ENCODE assay signal across 24 mouse cellular contexts in the genomic region with DNA sequence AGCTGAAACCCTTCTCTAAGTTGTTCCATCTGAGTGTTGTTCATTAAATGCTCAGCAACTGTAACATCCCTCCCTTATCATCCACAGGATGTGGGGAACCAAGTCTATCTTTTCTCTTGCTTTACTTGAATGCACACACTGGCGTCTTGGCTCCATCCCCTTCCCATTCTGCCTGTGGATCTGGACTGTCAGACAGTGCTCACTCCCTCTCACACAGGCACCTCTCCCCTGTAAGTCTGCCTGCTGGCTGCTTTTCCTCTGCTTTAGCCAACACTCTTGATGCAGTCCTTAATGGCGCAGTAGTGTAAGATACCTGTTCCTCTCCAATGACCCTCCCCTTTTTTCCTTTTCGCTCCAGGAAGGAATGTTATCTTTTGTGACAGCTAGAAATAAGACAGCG.
DNase-seq lines count a peak whose midpoint lies in the region; ATAC-seq and TF ChIP-seq lines count a peak whose summit lies in the region.
"Had no signal": no experiment of that assay in that cellular context is flagged by ENCODE, and none has a peak within 500 bp of the region (broad histone marks: within the 10 kb centered on the region; RNA-seq: fewer than 3 reads in every experiment).

No protein-coding gene starts in this region.

- H3K36me3 ChIP-seq in forebrain, embryonic 15.5 days = no peaks in the 10 kb centered on the region
- no peaks in the 10 kb centered on the region for H3K36me3 ChIP-seq in forebrain, embryonic 13.5 days (ENCODE audit: poor library complexity, severe bottlenecking)
- H3K36me3 ChIP-seq in heart, embryonic 16.5 days (ENCODE audit: control insufficient read depth, insufficient read depth) = no peaks in the 10 kb centered on the region
- H3K36me3 ChIP-seq in heart, embryonic 12.5 days = no peaks in the 10 kb centered on the region
- no peaks in the 10 kb centered on the region for H3K36me3 ChIP-seq in kidney, embryonic 16.5 days (ENCODE audit: insufficient read depth, low read length)
- H3K36me3 ChIP-seq: embryonic facial prominence, embryonic 12.5 days had no signal

- TF ChIP-seq POLR2A in embryonic fibroblast, embryonic 13.5 days (IDR thresholded peaks at IDR 0.05; ENCODE audit: low read depth, low read length) = no peak

- H3K4me2 ChIP-seq in forebrain, embryonic 15.5 days (replicated peaks) = no peak overlapping the region
- H3K4me2 ChIP-seq in forebrain, embryonic 13.5 days = no peak overlapping the region
- no peak overlapping the region for H3K4me2 ChIP-seq in heart, embryonic 16.5 days (ENCODE audit: low read depth, low read length)
- H3K4me2 ChIP-seq in heart, embryonic 12.5 days = no peak overlapping the region
- no peak overlapping the region for H3K4me2 ChIP-seq in kidney, embryonic 16.5 days (replicated peaks; ENCODE audit: low read depth, low read length)
- H3K4me2 ChIP-seq: embryonic facial prominence, embryonic 12.5 days; hindbrain, embryonic 14.5 days had no signal

- H3K4me3 ChIP-seq in forebrain, embryonic 15.5 days = no peak overlapping the region
- no peak overlapping the region for H3K4me3 ChIP-seq in forebrain, embryonic 13.5 days
- no peak overlapping the region for H3K4me3 ChIP-seq in heart, embryonic 16.5 days (ENCODE audit: low read length)
- H3K4me3 ChIP-seq in heart, embryonic 12.5 days = no peak overlapping the region
- H3K4me3 ChIP-seq in kidney, embryonic 16.5 days (ENCODE audit: low read length) = no peak overlapping the region
- H3K4me3 ChIP-seq in embryonic fibroblast, embryonic 13.5 days (ENCODE audit: insufficient read depth, low read length) = no peak overlapping the region
- H3K4me3 ChIP-seq: embryonic facial prominence, embryonic 12.5 days had no signal

- TF ChIP-seq CTCF in embryonic fibroblast, embryonic 13.5 days (IDR thresholded peaks at IDR 0.05; ENCODE audit: borderline replicate concordance, insufficient read depth, low read length) = no peak

- H3K9ac ChIP-seq in forebrain, embryonic 15.5 days (replicated peaks) = no peak overlapping the region
- no peak overlapping the region for H3K9ac ChIP-seq in forebrain, embryonic 13.5 days
- no peak overlapping the region for H3K9ac ChIP-seq in heart, embryonic 16.5 days (ENCODE audit: low read length)
- no peak overlapping the region for H3K9ac ChIP-seq in heart, embryonic 12.5 days
- H3K9ac ChIP-seq in kidney, embryonic 16.5 days (replicated peaks; ENCODE audit: low read length) = no peak overlapping the region
- H3K9ac ChIP-seq: embryonic facial prominence, embryonic 12.5 days; hindbrain, embryonic 14.5 days had no signal

- peaks cover 5% of the 10 kb centered on the region; the same call in 1 of the 2 replicates for H3K4me1 ChIP-seq in forebrain, embryonic 15.5 days
- H3K4me1 ChIP-seq in forebrain, embryonic 13.5 days = peaks cover 24% of the 10 kb centered on the region; the same call in 1 of the 2 replicates
- H3K4me1 ChIP-seq in heart, embryonic 16.5 days (ENCODE audit: control insufficient read depth, insufficient read depth, low read length) = no peaks in the 10 kb centered on the region
- peaks cover 12% of the 10 kb centered on the region for H3K4me1 ChIP-seq in heart, embryonic 12.5 days (replicated peaks)
- H3K4me1 ChIP-seq in kidney, embryonic 16.5 days (ENCODE audit: insufficient read depth, low read length) = peaks cover 7% of the 10 kb centered on the region; the same call in 1 of the 2 replicates
- peaks cover 3% of the 10 kb centered on the region for H3K4me1 ChIP-seq in embryonic fibroblast, embryonic 13.5 days (ENCODE audit: control insufficient read depth, insufficient read depth, low read length)
- H3K4me1 ChIP-seq: embryonic facial prominence, embryonic 12.5 days had no signal

- H3K27ac ChIP-seq in forebrain, embryonic 15.5 days (replicated peaks) = 0 out of 2 replicates have a peak overlapping the region, but pooled peaks have one; percentile 31
- H3K27ac ChIP-seq in forebrain, embryonic 13.5 days = no peak overlapping the region
- no peak overlapping the region for H3K27ac ChIP-seq in heart, embryonic 16.5 days (ENCODE audit: low read length)
- H3K27ac ChIP-seq in heart, embryonic 12.5 days (ENCODE audit: poor library complexity, severe bottlenecking) = no peak overlapping the region
- no peak overlapping the region for H3K27ac ChIP-seq in kidney, embryonic 16.5 days (ENCODE audit: low read length)
- H3K27ac ChIP-seq in embryonic fibroblast, embryonic 13.5 days (ENCODE audit: insufficient read depth, low read length) = peak overlapping the region; percentile 6; the same call in 1 of the 2 replicates
- H3K27ac ChIP-seq: embryonic facial prominence, embryonic 12.5 days; hindbrain, embryonic 14.5 days; hindbrain, postnatal 0 days had no signal

- H3K9me3 ChIP-seq in forebrain, embryonic 15.5 days = no peaks in the 10 kb centered on the region
- H3K9me3 ChIP-seq in forebrain, embryonic 13.5 days (replicated peaks) = no peaks in the 10 kb centered on the region
- no peaks in the 10 kb centered on the region for H3K9me3 ChIP-seq in heart, embryonic 16.5 days (replicated peaks; ENCODE audit: control insufficient read depth, low read length)
- H3K9me3 ChIP-seq in heart, embryonic 12.5 days (replicated peaks) = no peaks in the 10 kb centered on the region
- H3K9me3 ChIP-seq in kidney, embryonic 16.5 days (ENCODE audit: low read length) = no peaks in the 10 kb centered on the region
- H3K9me3 ChIP-seq: embryonic facial prominence, embryonic 12.5 days had no signal

- DNase-seq in kidney, postnatal 25 days = no peak
- DNase-seq in frontal cortex, postnatal 36 days (ENCODE audit: low spot score in 2 of 2) = no peak
- DNase-seq: adrenal gland, adult 2 months; adrenal gland, postnatal 14 days; cerebellum, adult 11 months; cerebellum, adult 2 months; cerebellum, adult 9-11 months; gastrocnemius, postnatal 25 days; heart, adult 18-20 months; heart, postnatal 10 days; heart, postnatal 36 days had no signal

- H3K27me3 ChIP-seq in forebrain, embryonic 15.5 days = no peaks in the 10 kb centered on the region
- H3K27me3 ChIP-seq in forebrain, embryonic 13.5 days = no peaks in the 10 kb centered on the region
- no peaks in the 10 kb centered on the region for H3K27me3 ChIP-seq in heart, embryonic 16.5 days (ENCODE audit: control insufficient read depth, insufficient read depth, low read length)
- no peaks in the 10 kb centered on the region for H3K27me3 ChIP-seq in heart, embryonic 12.5 days (replicated peaks)
- no peaks in the 10 kb centered on the region; the same call in 1 of the 2 replicates for H3K27me3 ChIP-seq in kidney, embryonic 16.5 days (ENCODE audit: insufficient read depth, low read length)
- H3K27me3 ChIP-seq: embryonic facial prominence, embryonic 12.5 days had no signal

- WGBS in forebrain, embryonic 15.5 days = 66% methylated on average over 4 of the region's 4 CpGs
- 75% methylated on average over 4 of the region's 4 CpGs for WGBS in forebrain, embryonic 13.5 days
- 44% methylated on average over 4 of the region's 4 CpGs for WGBS in heart, embryonic 16.5 days
- WGBS in heart, embryonic 12.5 days = 43% methylated on average over 4 of the region's 4 CpGs
- WGBS in kidney, embryonic 16.5 days = 56% methylated on average over 4 of the region's 4 CpGs

- 0 out of 2 replicates have a peak, but pooled peaks have one; percentile 19 for ATAC-seq in forebrain, embryonic 15.5 days (replicated peaks)
- no peak; the same call in 1 of the 2 replicates for ATAC-seq in forebrain, embryonic 13.5 days
- peak; percentile 37; the same call in 1 of the 2 replicates for ATAC-seq in heart, embryonic 16.5 days (replicated peaks; ENCODE audit: extremely low read depth, insufficient read depth, low FRiP score)
- no peak for ATAC-seq in heart, embryonic 12.5 days (ENCODE audit: insufficient number of reproducible peaks, low FRiP score)
- ATAC-seq in kidney, embryonic 16.5 days (ENCODE audit: low FRiP score, low TSS enrichment) = peak; percentile 63; the same call in 1 of the 2 replicates
- ATAC-seq: CD4-positive, CD25-positive, alpha-beta regulatory T cell, adult 4 months; forebrain, embryonic 16.5 days; hindbrain, postnatal 0 days; inflammation-experienced regulatory T-cells, adult 6 months; intestine, embryonic 16.5 days had no signal

Comparison
In these comparisons a context has a peak if more than half of its experiments do, and no peak if none do; other contexts are left out.
1. ATAC-seq: peak in forebrain, embryonic 15.5 days (single experiment), heart, embryonic 16.5 days (single experiment) and kidney, embryonic 16.5 days (single experiment); none in forebrain, embryonic 13.5 days (single experiment) and heart, embryonic 12.5 days (single experiment).
2. H3K27ac ChIP-seq: peak in forebrain, embryonic 15.5 days (single experiment) and embryonic fibroblast, embryonic 13.5 days (single experiment); none in forebrain, embryonic 13.5 days (single experiment), heart, embryonic 16.5 days (single experiment), heart, embryonic 12.5 days (single experiment) and kidney, embryonic 16.5 days (single experiment).